Mouse (Mus musculus) limb, embryonic 14.5 days (tissue): ENCODE data around the gene Sun3. TPM values are rescaled to one million over a fixed set of nuclear protein-coding genes. Genes with fewer than 3 reads are reported as not detected.

Source experiments
- ATAC-seq: fragments of 200-750 bp; cut with Nextera tagmentation; 2 replicates; pipeline ENCODE4 v1.8.0; 2017; ENCODE audit warnings: low read depth, moderate number of reproducible peaks, moderate TSS enrichment; ENCODE audit not compliant: low FRiP score
- DNase-seq: peaks from one replicate; pipeline ENCODE4 v3.0.0-alpha.2; 2015; ENCODE audit warnings: low spot score
- H3K27ac ChIP-seq: fragments of 300-500 bp; sonication (generic); replicated peaks from 2 replicates; pipeline ENCODE4 v1.5.1; 2014; ENCODE audit warnings: low read depth, mild to moderate bottlenecking, low read length, moderate library complexity, mixed read lengths
- H3K27me3 ChIP-seq: fragments of 300-500 bp; sonication (generic); 2 replicates; pipeline ENCODE4 v1.6.1; 2014; ENCODE audit warnings: low read length, mixed read lengths; ENCODE audit not compliant: control insufficient read depth, insufficient read depth
- H3K36me3 ChIP-seq: fragments of 300-500 bp; sonication (generic); 2 replicates; pipeline ENCODE4 v1.6.1; 2014; ENCODE audit warnings: mild to moderate bottlenecking, low read length, moderate library complexity, mixed read lengths; ENCODE audit not compliant: control insufficient read depth, insufficient read depth
- H3K4me1 ChIP-seq: fragments of 300-500 bp; sonication (generic); 2 replicates; pipeline ENCODE4 v1.6.1; 2014; ENCODE audit warnings: antibody characterized with exemption, low read length, mixed read lengths; ENCODE audit not compliant: control insufficient read depth, insufficient read depth
- H3K4me2 ChIP-seq: fragments of 300-500 bp; sonication (generic); replicated peaks from 2 replicates; pipeline ENCODE4 v1.6.1; 2014; ENCODE audit warnings: low read depth, mild to moderate bottlenecking, low read length, moderate library complexity; ENCODE audit not compliant: severe bottlenecking
- H3K4me3 ChIP-seq: fragments of 300-500 bp; sonication (generic); replicated peaks from 2 replicates; pipeline ENCODE4 v1.5.1; 2014; ENCODE audit warnings: low read length
- H3K9ac ChIP-seq: fragments of 300-500 bp; sonication (generic); 2 replicates; pipeline ENCODE4 v1.6.1; 2014; ENCODE audit warnings: mild to moderate bottlenecking, low read depth, low read length, moderate library complexity; ENCODE audit not compliant: severe bottlenecking
- H3K9me3 ChIP-seq: fragments of 300-500 bp; sonication (generic); 2 replicates; pipeline ENCODE4 v1.6.1; 2016; ENCODE audit warnings: low read length; ENCODE audit not compliant: control insufficient read depth
- POLR2A ChIP-seq: fragments of 200-500 bp; IDR thresholded peaks from 2 replicates; pipeline ENCODE4 v1.8.0; 2012; ENCODE audit warnings: inconsistent platforms, mild to moderate bottlenecking, moderate library complexity, borderline replicate concordance; ENCODE audit not compliant: insufficient read depth, insufficient read length; ENCODE audit errors: extremely low read depth
- WGBS: fragments of 180-500 bp; shearing (Covaris S2); extraction: QIAGEN DNeasy Blood & Tissue Kit; methylation state at CpG from one replicate; pipeline ENCODE4 v1.1.7; 2014; 5-methylcytosine and 5-hydroxymethylcytosine counted together
- polyA plus RNA-seq, 2 experiments: library from polyadenylated mRNA; depleted of rRNA in 1 of 2; stranded (reverse) in 1 of 2; unstranded in 1 of 2; fragments of >200 nt; fragmentation: Nextera tagmentation in 1 of 2; extraction: Ambion mirVana in 1 of 2; gene quantifications; 2 replicates each; pipeline versions ENCODE4 v1.2.1 to v1.2.3; 2012 to 2014

Gene Sun3
- polyA plus RNA-seq, 2 experiments, result not detected

DNA sequence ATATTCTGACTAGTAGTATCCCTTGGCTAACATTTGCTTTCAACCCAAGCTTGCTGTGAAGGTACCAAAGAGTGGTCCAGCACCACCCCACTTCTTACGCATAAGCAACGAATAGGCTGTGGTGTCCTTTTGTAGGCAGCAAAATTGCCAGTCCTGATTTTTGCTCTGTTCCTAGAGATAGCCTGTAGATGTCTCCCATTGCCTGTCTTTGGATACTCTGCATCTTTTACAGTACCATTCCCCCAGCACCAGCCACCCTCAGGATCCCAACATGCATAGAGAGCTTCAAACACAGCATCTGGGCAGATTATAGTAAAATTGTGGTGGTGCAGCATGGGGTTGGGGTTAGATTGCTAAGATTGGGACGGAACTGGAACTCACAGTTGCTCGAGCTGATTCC is 60.7 kb downstream of the Sun3 start:
- WGBS, result 81% methylated on average over 4 of the region's 4 CpGs
- no peak overlapping the region for H3K4me2 ChIP-seq
- DNase-seq, result no peak
- no peak for TF ChIP-seq POLR2A
- ATAC-seq, result no peak
- no peak overlapping the region for H3K4me3 ChIP-seq
- no peaks in the 10 kb centered on the region for H3K9me3 ChIP-seq
- no peak overlapping the region for H3K9ac ChIP-seq
- H3K27ac ChIP-seq, result no peak overlapping the region
- no peaks in the 10 kb centered on the region for H3K27me3 ChIP-seq
- no peaks in the 10 kb centered on the region for H3K4me1 ChIP-seq
- peaks cover 21% of the 10 kb centered on the region for H3K36me3 ChIP-seq

DNA sequence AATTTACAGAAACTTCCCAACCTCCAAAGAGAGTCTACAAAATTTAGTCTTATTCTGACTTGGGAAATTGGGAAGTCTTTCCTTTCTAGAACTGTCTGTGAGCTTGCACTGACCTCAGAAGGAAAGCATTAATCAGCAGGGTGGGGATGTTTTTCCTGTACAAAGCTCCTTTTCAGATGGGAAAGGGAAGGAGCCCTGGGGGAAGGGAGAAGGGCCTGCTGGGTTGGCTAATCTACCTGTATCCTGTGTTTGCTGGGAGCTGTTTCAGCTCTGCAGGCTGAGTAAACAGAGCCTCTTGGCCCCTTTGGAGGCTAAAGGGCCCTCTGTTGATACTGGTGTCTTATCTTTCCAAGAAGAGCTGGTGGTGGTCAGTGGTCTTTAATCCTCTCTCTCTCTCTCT is 62.7 kb downstream of the Sun3 start:
- TF ChIP-seq POLR2A, result no peak
- ATAC-seq (no peak), DNase-seq (no peak)
- no peaks in the 10 kb centered on the region for H3K9me3 ChIP-seq
- H3K27me3 ChIP-seq, result no peaks in the 10 kb centered on the region
- H3K4me2 ChIP-seq, result no peak overlapping the region
- H3K4me3 ChIP-seq, result no peak overlapping the region
- H3K4me1 ChIP-seq, result no peaks in the 10 kb centered on the region
- no peak overlapping the region for H3K27ac ChIP-seq
- H3K36me3 ChIP-seq, result 0 out of 2 replicates have a peak, but pooled peaks cover 3% of the 10 kb centered on the region
- no peak overlapping the region for H3K9ac ChIP-seq

DNA sequence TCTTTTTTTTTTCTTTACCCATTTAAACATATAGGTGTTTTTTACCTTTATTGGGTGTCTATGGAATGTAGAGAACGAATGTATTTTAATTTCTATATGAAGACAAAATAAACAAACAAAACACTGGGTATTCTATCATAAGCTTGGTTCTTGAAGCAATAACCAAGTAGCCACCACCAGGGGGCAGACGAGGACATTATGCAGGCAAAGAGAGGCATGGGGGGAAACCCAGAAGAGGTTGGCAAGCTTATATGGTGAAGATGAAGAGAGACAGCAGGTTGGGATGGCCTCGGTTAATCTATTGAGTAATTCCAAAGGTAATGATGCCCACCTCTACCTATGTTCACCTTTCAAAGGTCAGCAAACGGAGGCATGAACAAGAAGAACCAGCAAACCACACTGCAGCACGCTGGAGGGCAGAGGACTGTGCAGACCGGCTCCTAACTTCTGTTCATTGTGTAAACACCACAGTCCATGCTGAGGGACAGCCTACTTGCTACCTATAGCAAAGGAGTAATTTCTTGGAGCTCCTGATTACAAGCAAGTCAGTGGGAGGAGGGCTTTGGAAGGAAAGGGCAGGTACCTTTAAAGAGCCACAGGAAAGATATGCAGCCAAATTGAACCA is 65.4 kb downstream of the Sun3 start:
- Histone ChIP-seq H3K36me3 (no peaks in the 10 kb centered on the region), H3K9ac (no peak overlapping the region), H3K4me1 (no peaks in the 10 kb centered on the region), H3K4me2 (no peak overlapping the region), H3K9me3 (no peaks in the 10 kb centered on the region), H3K27ac (no peak overlapping the region), H3K4me3 (no peak overlapping the region), H3K27me3 (no peaks in the 10 kb centered on the region)
- no peak for ATAC-seq
- TF ChIP-seq POLR2A, result no peak
- 36% methylated on average over 6 of the region's 6 CpGs for WGBS
- peak; percentile 62 for DNase-seq

DNA sequence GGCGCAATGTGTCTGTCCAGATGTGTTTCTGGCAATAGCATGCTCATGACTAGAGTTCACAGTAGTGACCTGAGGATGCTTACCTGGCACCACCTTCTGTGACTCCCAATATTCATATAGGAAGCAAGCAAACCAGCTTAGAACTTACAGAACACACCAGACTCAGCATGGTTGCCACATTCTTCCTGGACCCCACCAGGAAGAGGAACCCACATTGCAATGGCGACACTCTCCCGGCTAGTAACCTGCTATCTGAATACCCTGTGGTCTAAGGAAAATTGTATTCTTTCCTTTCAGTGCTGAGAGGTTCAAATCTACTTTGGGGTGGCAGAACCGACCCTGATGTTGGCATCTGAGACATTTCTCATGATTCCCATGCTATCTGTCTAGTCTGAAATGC is 70.6 kb downstream of the Sun3 start:
- no peak for ATAC-seq

DNA sequence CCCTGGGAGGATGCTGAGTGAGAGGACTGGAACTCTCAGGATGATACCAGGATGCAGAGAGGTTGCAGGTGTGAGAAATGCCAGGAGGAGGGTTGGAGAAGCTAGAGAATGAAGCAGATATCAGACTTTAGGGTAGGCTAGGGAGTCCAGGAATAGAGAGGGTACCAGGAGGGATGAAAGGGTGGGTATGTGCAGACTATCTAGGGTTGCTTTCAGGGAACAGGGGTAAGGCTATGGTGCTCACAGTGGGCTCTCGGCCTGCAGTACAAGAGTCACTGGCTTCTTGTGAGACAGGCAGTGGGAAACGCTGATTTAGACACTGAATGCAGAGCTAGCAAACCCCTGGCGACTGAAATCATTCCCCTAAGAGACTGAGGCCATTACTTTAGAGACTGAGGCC is 75.6 kb downstream of the Sun3 start, which contains the start of gene Pkd1l1:
Gene Pkd1l1 (minus strand): TSS at position 101 of the 400 bp plus-strand sequence.
- ATAC-seq (no peak), DNase-seq (no peak)
- 58% methylated on average over 3 of the region's 3 CpGs for WGBS
- TF ChIP-seq POLR2A, result no peak
- H3K27me3 ChIP-seq, result no peaks in the 10 kb centered on the region
- H3K36me3 ChIP-seq, result no peaks in the 10 kb centered on the region
- no peak within 1 kb of the TSS for H3K9ac ChIP-seq
- H3K4me3 ChIP-seq, result no peak within 1 kb of the TSS
- peaks cover 6% of the 10 kb centered on the region for H3K4me1 ChIP-seq
- H3K4me2 ChIP-seq, result no peak within 1 kb of the TSS
- H3K9me3 ChIP-seq, result no peaks in the 10 kb centered on the region
- no peak within 1 kb of the TSS for H3K27ac ChIP-seq

More for the DNA sequence above, 70.6 kb downstream of the Sun3 start:
- Histone ChIP-seq H3K9ac (no peak overlapping the region), H3K4me3 (no peak overlapping the region), H3K9me3 (no peaks in the 10 kb centered on the region), H3K36me3 (no peaks in the 10 kb centered on the region), H3K27ac (no peak overlapping the region), H3K4me2 (no peak overlapping the region), H3K4me1 (peaks cover 6% of the 10 kb centered on the region), H3K27me3 (no peaks in the 10 kb centered on the region)
- no peak for TF ChIP-seq POLR2A
- DNase-seq, result no peak
- 86% methylated on average over 4 of the region's 4 CpGs for WGBS
